Mouse (Mus musculus) monocyte, adult 2 months (primary cell): ENCODE results near the gene Itga6.
"Not testable (repeated sequence)": the region's sequence is repeated elsewhere in the genome, so short reads cannot be mapped to it uniquely, and the experiment has no call there.

ENCODE experiments used
- DNase-seq, 2 experiments: peaks; one replicate each; pipeline ENCODE4 v3.0.0; 2022; ENCODE audit warnings: low spot score in 2 of 2, low read depth in 1 of 2

The Itga6 gene

GRCm38 (mm10) chr2:71745610-71746374 lies at the start of gene Itga6:
Gene Itga6 (plus strand): TSS chr2:71745616.
- no peak for DNase-seq

GRCm38 (mm10) chr2:71696776-71697175 lies 48.6 kb upstream of the Itga6 start:
- DNase-seq = no peak

GRCm38 (mm10) chr2:71697408-71698336 lies 47.7 kb upstream of the Itga6 start:
- no peak for DNase-seq

DNA sequence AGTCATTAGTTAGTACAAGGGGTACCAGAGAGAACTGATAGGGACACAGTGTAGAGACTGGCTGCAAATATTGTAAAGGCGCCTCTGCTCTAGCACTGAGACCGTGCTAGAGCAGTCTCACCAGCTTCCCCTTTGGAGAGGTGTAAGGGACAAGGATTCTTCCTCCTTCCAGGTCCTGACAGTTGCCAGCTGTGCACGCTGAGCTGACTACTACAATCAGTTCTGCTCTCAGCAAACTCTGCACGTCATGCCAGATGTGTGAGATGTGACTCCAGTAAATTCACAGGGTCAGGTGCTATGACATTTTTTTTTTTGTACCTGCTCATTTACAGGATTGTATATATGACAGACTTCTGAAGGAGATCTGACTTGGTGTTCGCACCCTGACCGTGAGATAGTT lies 47.0 kb upstream of the Itga6 start:
- no peak for DNase-seq

DNA sequence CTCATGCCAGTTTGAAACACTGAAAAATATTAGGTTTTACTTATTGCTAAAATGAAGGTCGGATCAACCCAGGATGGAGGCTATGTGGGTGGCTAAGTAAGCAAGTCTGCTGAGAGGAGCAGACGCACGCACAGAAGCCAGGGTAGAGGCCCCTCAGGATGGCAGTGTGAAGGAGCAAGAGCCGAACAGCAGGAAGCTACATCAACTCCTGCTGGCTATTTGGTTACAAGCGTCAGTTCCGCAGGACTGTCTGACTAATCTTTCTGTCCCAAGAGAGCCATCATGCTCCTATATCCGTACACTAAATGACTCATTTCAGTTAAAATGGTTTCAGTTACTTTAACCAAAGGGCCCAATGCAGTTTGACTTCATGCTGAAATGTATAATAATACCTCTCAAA lies 46.5 kb upstream of the Itga6 start:
- no peak for DNase-seq

GRCm38 (mm10) chr2:71701341-71701740 lies 44.1 kb upstream of the Itga6 start:
- no peak for DNase-seq

- DNase-seq = no peak
Measured at GRCm38 (mm10) chr2:71704309-71704708, 41.1 kb upstream of the Itga6 start.

GRCm38 (mm10) chr2:71708886-71709285 lies 36.5 kb upstream of the Itga6 start:
- DNase-seq = no peak

- no peak for DNase-seq
Measured at GRCm38 (mm10) chr2:71711640-71712039, 33.8 kb upstream of the Itga6 start.

DNA sequence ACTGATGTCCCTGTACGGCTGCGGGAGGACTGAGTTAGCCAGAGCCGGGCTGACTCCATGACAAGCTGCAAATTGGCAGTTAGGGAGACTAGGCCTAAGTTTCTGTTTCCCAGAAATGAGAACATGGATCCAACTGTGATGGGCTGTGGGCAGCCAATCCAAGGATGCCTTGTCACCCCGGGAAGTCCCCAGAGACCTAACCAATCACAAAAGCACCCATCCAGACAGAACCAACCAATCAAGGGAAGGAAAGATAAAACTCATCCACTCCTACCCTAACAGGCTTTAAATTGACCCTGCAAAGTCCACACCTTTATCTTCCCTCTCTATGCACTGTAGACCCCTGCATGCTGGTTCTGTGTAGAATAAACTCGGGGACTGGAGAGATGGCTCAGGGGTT lies 31.0 kb upstream of the Itga6 start:
- DNase-seq = no peak

DNA sequence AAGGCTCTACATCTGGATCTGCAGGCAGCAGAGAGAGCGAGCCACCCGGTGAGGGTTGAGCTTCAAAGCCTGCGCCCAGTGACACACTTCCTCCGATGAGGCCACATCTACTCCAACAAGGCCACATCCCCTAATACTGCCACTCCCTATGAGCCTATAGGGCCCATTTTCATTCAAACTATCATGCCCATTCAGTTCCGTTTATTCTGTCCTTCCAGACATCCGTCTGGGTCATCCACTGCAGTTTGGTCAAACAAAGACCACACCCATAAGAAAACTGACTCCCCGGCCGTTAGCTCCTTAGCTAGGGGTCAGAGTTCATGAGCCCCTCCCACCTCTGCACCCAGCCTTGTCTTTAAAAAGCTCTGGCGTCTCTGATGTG lies 26.4 kb upstream of the Itga6 start:
- peak in 1 of 2 experiments; percentile 13 for DNase-seq

DNA sequence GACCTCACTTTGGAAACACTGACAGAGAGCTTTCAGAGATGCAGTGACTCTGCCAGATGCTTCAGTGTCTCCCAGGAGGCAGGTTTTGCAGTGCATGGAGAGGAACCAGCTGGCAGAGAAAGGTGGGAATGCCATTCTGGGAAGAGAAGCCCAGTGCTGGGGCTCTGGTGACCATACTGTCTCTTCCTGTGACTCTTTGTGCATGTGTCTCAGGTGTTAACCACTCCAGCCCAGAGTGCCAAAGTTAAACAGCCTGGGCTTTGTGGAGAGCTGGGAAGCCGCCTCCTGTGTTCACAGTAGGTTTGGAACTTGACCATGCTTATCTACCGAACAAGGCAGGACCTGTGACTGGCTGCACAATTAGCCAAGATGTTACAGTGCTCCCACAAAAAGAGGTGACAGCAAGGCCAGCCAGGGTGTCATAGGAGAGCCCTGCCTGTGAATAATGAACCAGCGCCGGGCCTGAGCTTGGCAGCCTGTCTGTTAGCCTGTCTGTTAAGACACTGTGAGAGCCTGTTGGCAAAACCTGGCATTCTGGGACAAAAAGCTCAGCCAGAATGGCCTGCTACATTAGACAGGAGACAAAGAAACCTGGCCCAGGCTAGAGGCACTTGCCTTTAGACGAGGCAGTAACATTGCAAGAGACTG lies 25.9 kb upstream of the Itga6 start:
- no peak for DNase-seq

- DNase-seq = not testable (repeated sequence)
Measured at GRCm38 (mm10) chr2:71720556-71720955, 24.9 kb upstream of the Itga6 start.

DNA sequence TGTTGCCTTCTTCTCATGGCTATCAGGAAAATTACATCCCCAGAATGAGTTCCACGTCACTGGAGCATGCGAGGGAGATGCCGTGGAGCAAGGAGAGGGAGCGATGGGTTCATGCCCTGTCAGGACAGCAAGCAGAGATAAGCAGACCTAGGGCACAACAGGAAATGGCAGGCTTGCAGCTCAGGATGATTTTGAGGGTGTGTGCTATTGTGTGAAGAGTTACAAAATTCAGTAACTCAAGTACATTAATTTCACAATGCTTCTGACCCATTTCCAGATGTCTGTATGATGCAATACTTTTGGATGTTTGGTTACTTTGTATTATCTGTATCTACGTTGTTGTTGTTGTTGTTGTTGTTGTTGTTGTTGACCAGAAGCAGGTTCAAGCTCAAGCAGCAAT lies 22.5 kb upstream of the Itga6 start:
- DNase-seq = no peak

DNA sequence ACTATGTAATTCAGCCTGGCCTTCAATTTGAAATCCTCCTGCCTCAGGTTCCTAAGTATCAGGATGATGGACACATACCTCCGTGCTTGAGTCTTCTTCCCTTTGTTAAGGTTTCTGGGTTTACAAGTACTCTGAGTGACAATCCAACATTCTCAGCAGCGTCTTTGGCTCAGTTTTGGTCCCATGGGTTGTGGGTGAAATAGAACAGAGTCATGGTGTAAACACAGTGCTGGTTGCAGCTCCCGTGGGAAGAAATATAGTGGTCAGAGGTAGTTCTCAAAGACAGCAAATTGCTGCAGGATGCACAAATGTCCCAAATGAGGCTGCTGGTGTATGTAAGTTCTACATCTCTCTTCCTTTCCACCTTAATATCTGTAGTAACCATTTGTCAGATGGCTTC lies 21.8 kb upstream of the Itga6 start:
- DNase-seq = no peak

DNA sequence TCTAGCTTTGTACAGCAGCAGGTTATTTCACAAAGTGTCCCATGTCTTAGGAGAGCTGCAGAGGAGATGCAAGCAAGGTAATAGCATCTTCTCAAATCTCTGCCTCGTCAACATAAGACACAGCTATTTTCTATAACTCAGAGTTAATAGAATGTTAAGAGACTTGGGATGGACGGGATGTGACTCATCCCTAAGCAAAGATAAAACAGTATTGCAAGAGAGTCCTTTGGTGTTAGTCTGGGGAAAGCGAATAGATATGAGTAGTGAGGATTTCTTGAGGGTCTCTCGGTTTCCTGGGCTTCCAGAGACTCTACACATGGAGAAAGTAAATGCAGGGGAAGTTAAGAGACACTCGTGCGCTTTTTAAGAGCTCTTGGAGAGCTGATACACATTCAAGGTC lies 21.4 kb upstream of the Itga6 start:
- DNase-seq = no peak

- no peak for DNase-seq
Measured at GRCm38 (mm10) chr2:71725446-71725845, 20.0 kb upstream of the Itga6 start.

- no peak for DNase-seq
Measured at GRCm38 (mm10) chr2:71726883-71727676, 18.3 kb upstream of the Itga6 start.

- no peak for DNase-seq
Measured at GRCm38 (mm10) chr2:71728341-71728740, 17.1 kb upstream of the Itga6 start.

GRCm38 (mm10) chr2:71728796-71729195 lies 16.6 kb upstream of the Itga6 start:
- DNase-seq = no peak
